Mouse (Mus musculus): ENCODE data around the gene Ptpn20. TPM values are rescaled to one million over a fixed set of nuclear protein-coding genes. Genes with fewer than 3 reads are reported as not detected.

The Ptpn20 gene
- polyA plus RNA-seq (2014; fragmentation: Nextera tagmentation; extraction: Ambion mirVana) = not detected in 2 replicates

GRCm38 (mm10) chr14:33588951-33589350 lies at the start of gene Ptpn20:
TSS of gene Ptpn20 (plus strand) at chr14:33589207.
- Histone ChIP-seq H3K4me3 (ENCODE audit: low read length) (no peak within 1 kb of the TSS), H3K4me2 (replicated peaks; ENCODE audit: low read depth, low read length) (no peak within 1 kb of the TSS), H3K9ac (ENCODE audit: low read depth, low read length) (no peak within 1 kb of the TSS), H3K4me1 (ENCODE audit: control insufficient read depth, insufficient read depth, low read length) (no peaks in the 10 kb centered on the region), H3K36me3 (ENCODE audit: control insufficient read depth, insufficient read depth, low read length) (no peaks in the 10 kb centered on the region), H3K27ac (ENCODE audit: low read depth, low read length) (no peak within 1 kb of the TSS), H3K27me3 (ENCODE audit: control insufficient read depth, insufficient read depth, low read length) (no peaks in the 10 kb centered on the region), H3K9me3 (ENCODE audit: control insufficient read depth, low read length) (no peaks in the 10 kb centered on the region)
- 69% methylated on average over 14 of the region's 14 CpGs for WGBS
- no peak for ATAC-seq (ENCODE audit: low FRiP score, low TSS enrichment)

GRCm38 (mm10) chr14:33539559-33540167 lies 49.3 kb upstream of the Ptpn20 start:
- no peak for ATAC-seq (ENCODE audit: low FRiP score, low TSS enrichment)
- H3K4me1 ChIP-seq (ENCODE audit: control insufficient read depth, insufficient read depth, low read length) = no peaks in the 10 kb centered on the region
- no peak overlapping the region for H3K4me3 ChIP-seq (ENCODE audit: low read length)
- WGBS = 64% methylated on average over 7 of the region's 7 CpGs
- H3K27me3 ChIP-seq (ENCODE audit: control insufficient read depth, insufficient read depth, low read length) = no peaks in the 10 kb centered on the region
- H3K36me3 ChIP-seq (ENCODE audit: control insufficient read depth, insufficient read depth, low read length) = no peaks in the 10 kb centered on the region
- H3K27ac ChIP-seq (ENCODE audit: low read depth, low read length) = no peak overlapping the region
- no peak overlapping the region for H3K9ac ChIP-seq (ENCODE audit: low read depth, low read length)
- no peak overlapping the region for H3K4me2 ChIP-seq (replicated peaks; ENCODE audit: low read depth, low read length)
- H3K9me3 ChIP-seq (ENCODE audit: control insufficient read depth, low read length) = no peaks in the 10 kb centered on the region

GRCm38 (mm10) chr14:33545565-33546143 lies 43.4 kb upstream of the Ptpn20 start:
- no peaks in the 10 kb centered on the region for H3K4me1 ChIP-seq (ENCODE audit: control insufficient read depth, insufficient read depth, low read length)
- no peaks in the 10 kb centered on the region for H3K9me3 ChIP-seq (ENCODE audit: control insufficient read depth, low read length)
- H3K4me3 ChIP-seq (ENCODE audit: low read length) = no peak overlapping the region
- no peak overlapping the region for H3K27ac ChIP-seq (ENCODE audit: low read depth, low read length)
- WGBS = 85% methylated on average over 8 of the region's 8 CpGs
- H3K9ac ChIP-seq (ENCODE audit: low read depth, low read length) = no peak overlapping the region
- no peak overlapping the region for H3K4me2 ChIP-seq (replicated peaks; ENCODE audit: low read depth, low read length)
- ATAC-seq (ENCODE audit: low FRiP score, low TSS enrichment) = no peak
- H3K27me3 ChIP-seq (ENCODE audit: control insufficient read depth, insufficient read depth, low read length) = no peaks in the 10 kb centered on the region
- H3K36me3 ChIP-seq (ENCODE audit: control insufficient read depth, insufficient read depth, low read length) = no peaks in the 10 kb centered on the region

GRCm38 (mm10) chr14:33548650-33549049 lies 40.4 kb upstream of the Ptpn20 start:
- Histone ChIP-seq H3K9ac (ENCODE audit: low read depth, low read length) (no peak overlapping the region), H3K9me3 (ENCODE audit: control insufficient read depth, low read length) (no peaks in the 10 kb centered on the region), H3K4me1 (ENCODE audit: control insufficient read depth, insufficient read depth, low read length) (no peaks in the 10 kb centered on the region), H3K27ac (ENCODE audit: low read depth, low read length) (no peak overlapping the region), H3K36me3 (ENCODE audit: control insufficient read depth, insufficient read depth, low read length) (no peaks in the 10 kb centered on the region), H3K4me2 (replicated peaks; ENCODE audit: low read depth, low read length) (no peak overlapping the region), H3K4me3 (ENCODE audit: low read length) (no peak overlapping the region), H3K27me3 (ENCODE audit: control insufficient read depth, insufficient read depth, low read length) (no peaks in the 10 kb centered on the region)
- WGBS = 74% methylated on average over 3 of the region's 3 CpGs
- ATAC-seq (ENCODE audit: low FRiP score, low TSS enrichment) = no peak

- 64% methylated on average over 6 of the region's 6 CpGs for WGBS
- ATAC-seq (ENCODE audit: low FRiP score, low TSS enrichment) = no peak
- Histone ChIP-seq H3K27ac (ENCODE audit: low read depth, low read length) (no peak overlapping the region), H3K9ac (ENCODE audit: low read depth, low read length) (no peak overlapping the region), H3K4me1 (ENCODE audit: control insufficient read depth, insufficient read depth, low read length) (no peaks in the 10 kb centered on the region), H3K27me3 (ENCODE audit: control insufficient read depth, insufficient read depth, low read length) (no peaks in the 10 kb centered on the region), H3K9me3 (ENCODE audit: control insufficient read depth, low read length) (no peaks in the 10 kb centered on the region), H3K4me3 (ENCODE audit: low read length) (no peak overlapping the region), H3K36me3 (ENCODE audit: control insufficient read depth, insufficient read depth, low read length) (no peaks in the 10 kb centered on the region), H3K4me2 (replicated peaks; ENCODE audit: low read depth, low read length) (no peak overlapping the region)
Observed at GRCm38 (mm10) chr14:33549856-33550255, 39.2 kb upstream of the Ptpn20 start.

- Histone ChIP-seq H3K9me3 (ENCODE audit: control insufficient read depth, low read length) (no peaks in the 10 kb centered on the region), H3K36me3 (ENCODE audit: control insufficient read depth, insufficient read depth, low read length) (no peaks in the 10 kb centered on the region), H3K27ac (ENCODE audit: low read depth, low read length) (no peak overlapping the region), H3K9ac (ENCODE audit: low read depth, low read length) (no peak overlapping the region), H3K4me1 (ENCODE audit: control insufficient read depth, insufficient read depth, low read length) (no peaks in the 10 kb centered on the region), H3K27me3 (ENCODE audit: control insufficient read depth, insufficient read depth, low read length) (no peaks in the 10 kb centered on the region), H3K4me2 (replicated peaks; ENCODE audit: low read depth, low read length) (no peak overlapping the region), H3K4me3 (ENCODE audit: low read length) (no peak overlapping the region)
- 46% methylated on average over 6 of the region's 6 CpGs for WGBS
- ATAC-seq (ENCODE audit: low FRiP score, low TSS enrichment) = no peak
Observed at GRCm38 (mm10) chr14:33570737-33571136, 18.3 kb upstream of the Ptpn20 start.

GRCm38 (mm10) chr14:33573643-33574042 lies 15.4 kb upstream of the Ptpn20 start:
- Histone ChIP-seq H3K36me3 (ENCODE audit: control insufficient read depth, insufficient read depth, low read length) (no peaks in the 10 kb centered on the region), H3K4me3 (ENCODE audit: low read length) (no peak overlapping the region), H3K9ac (ENCODE audit: low read depth, low read length) (no peak overlapping the region), H3K4me1 (ENCODE audit: control insufficient read depth, insufficient read depth, low read length) (no peaks in the 10 kb centered on the region), H3K27me3 (ENCODE audit: control insufficient read depth, insufficient read depth, low read length) (no peaks in the 10 kb centered on the region), H3K9me3 (ENCODE audit: control insufficient read depth, low read length) (no peaks in the 10 kb centered on the region), H3K4me2 (replicated peaks; ENCODE audit: low read depth, low read length) (no peak overlapping the region), H3K27ac (ENCODE audit: low read depth, low read length) (no peak overlapping the region)
- 74% methylated on average over 3 of the region's 3 CpGs for WGBS
- no peak for ATAC-seq (ENCODE audit: low FRiP score, low TSS enrichment)

GRCm38 (mm10) chr14:33579771-33580484 lies 9.1 kb upstream of the Ptpn20 start:
- H3K9me3 ChIP-seq (ENCODE audit: control insufficient read depth, low read length) = no peaks in the 10 kb centered on the region
- ATAC-seq (ENCODE audit: low FRiP score, low TSS enrichment) = no peak
- H3K9ac ChIP-seq (ENCODE audit: low read depth, low read length) = no peak overlapping the region
- H3K4me1 ChIP-seq (ENCODE audit: control insufficient read depth, insufficient read depth, low read length) = no peaks in the 10 kb centered on the region
- H3K36me3 ChIP-seq (ENCODE audit: control insufficient read depth, insufficient read depth, low read length) = no peaks in the 10 kb centered on the region
- H3K27ac ChIP-seq (ENCODE audit: low read depth, low read length) = no peak overlapping the region
- no peaks in the 10 kb centered on the region for H3K27me3 ChIP-seq (ENCODE audit: control insufficient read depth, insufficient read depth, low read length)
- no peak overlapping the region for H3K4me3 ChIP-seq (ENCODE audit: low read length)
- H3K4me2 ChIP-seq (replicated peaks; ENCODE audit: low read depth, low read length) = no peak overlapping the region
- 63% methylated on average over 7 of the region's 7 CpGs for WGBS
